ENCODE assay signal across 8 mouse cellular contexts in the genomic region with DNA sequence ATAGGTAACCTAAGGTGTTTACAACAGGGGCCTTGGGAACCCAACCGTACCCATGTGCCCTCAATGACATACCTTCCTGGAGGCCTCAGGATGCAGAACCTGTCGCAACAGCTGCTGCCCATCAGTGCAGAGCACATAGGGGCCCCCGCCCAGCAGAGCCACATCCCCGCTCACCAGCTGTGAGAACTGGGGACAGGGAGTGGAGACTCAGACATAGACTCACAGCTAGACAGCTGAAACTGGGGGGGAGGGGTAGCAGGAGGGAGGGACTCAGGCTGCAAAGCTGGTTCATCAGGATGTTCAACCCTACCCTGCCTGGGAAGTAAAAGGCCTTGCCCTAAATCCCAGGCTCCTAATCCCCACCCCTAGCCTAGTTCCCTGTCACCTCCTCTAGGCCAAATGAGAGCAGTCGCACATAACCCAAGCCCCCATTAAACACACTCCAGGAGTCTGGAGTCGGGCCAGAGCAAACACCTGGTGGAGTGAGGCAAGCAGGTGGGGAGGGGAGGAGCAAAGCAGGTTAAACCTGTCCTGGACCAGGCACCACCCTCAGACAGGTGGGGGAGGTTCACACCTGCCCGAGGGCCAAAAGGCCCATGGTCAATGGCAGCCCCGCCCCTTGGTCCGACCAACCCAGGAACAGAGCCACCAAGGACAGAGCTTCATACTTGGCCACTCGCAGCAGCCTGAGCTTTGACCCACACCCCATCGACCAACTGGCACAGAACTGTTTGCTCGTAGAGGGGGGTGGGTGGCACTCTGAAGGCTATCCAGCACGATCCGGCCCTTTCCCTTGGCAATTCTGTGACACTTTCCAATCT. TPM values are rescaled to one million over a fixed set of nuclear protein-coding genes. Genes with fewer than 3 reads are reported as not detected.
DNase-seq lines count a peak whose midpoint lies in the region; ATAC-seq and TF ChIP-seq lines count a peak whose summit lies in the region.

No protein-coding gene starts in this region.

- peak; percentile 38; the same call in 1 of the 2 replicates for ATAC-seq in midbrain, postnatal 0 days (ENCODE audit: low FRiP score)
- no peak for ATAC-seq in midbrain, embryonic 14.5 days (ENCODE audit: low FRiP score, low TSS enrichment)
- ATAC-seq in liver, postnatal 0 days = peak; percentile 79
- ATAC-seq in erythroid progenitor cell, adult 5-6 weeks (replicated peaks; ENCODE audit: low FRiP score, poor library complexity, severe bottlenecking) = no peak
- no peak for ATAC-seq in midbrain, embryonic 13.5 days

- TF ChIP-seq POLR2A in kidney, adult 2 months (IDR thresholded peaks at IDR 0.05; ENCODE audit: low read depth, low read length) = peak; percentile 67

- H3K4me2 ChIP-seq in midbrain, postnatal 0 days (ENCODE audit: low read depth, low read length, poor library complexity, severe bottlenecking) = no peak overlapping the region
- no peak overlapping the region for H3K4me2 ChIP-seq in midbrain, embryonic 14.5 days (ENCODE audit: low read length)
- peak overlapping the region; percentile 49 for H3K4me2 ChIP-seq in liver, postnatal 0 days (ENCODE audit: low read depth, low read length)
- H3K4me2 ChIP-seq in midbrain, embryonic 13.5 days (replicated peaks) = no peak overlapping the region

- H3K4me3 ChIP-seq in midbrain, postnatal 0 days (ENCODE audit: low read depth, low read length) = no peak overlapping the region
- H3K4me3 ChIP-seq in midbrain, embryonic 14.5 days (replicated peaks; ENCODE audit: low read depth, low read length) = no peak overlapping the region
- peak overlapping the region; percentile 51 for H3K4me3 ChIP-seq in kidney, adult 2 months (ENCODE audit: insufficient read depth, low read depth, low read length)
- peak overlapping the region; percentile 69 for H3K4me3 ChIP-seq in liver, postnatal 0 days (ENCODE audit: low read depth, low read length)
- H3K4me3 ChIP-seq in midbrain, embryonic 13.5 days (replicated peaks) = no peak overlapping the region

- peak; percentile 87 for TF ChIP-seq EP300 in liver, postnatal 0 days (IDR thresholded peaks at IDR 0.05; ENCODE audit: low read depth)

- no peak for DNase-seq in midbrain, postnatal 0 days (ENCODE audit: low spot score)
- DNase-seq in midbrain, embryonic 14.5 days = no peak
- peak; percentile 98 for DNase-seq in kidney, adult 2 months
- peak; percentile 86 for DNase-seq in liver, postnatal 0 days
- DNase-seq in urinary bladder, postnatal 14 days (ENCODE audit: low spot score) = peak; percentile 93
- no peak for DNase-seq in cerebellum, postnatal 4 days (ENCODE audit: low spot score in 2 of 2)

- peaks cover 20% of the 10 kb centered on the region; the same call in 1 of the 2 replicates for H3K4me1 ChIP-seq in midbrain, postnatal 0 days (ENCODE audit: insufficient read depth, low read length)
- peaks cover 22% of the 10 kb centered on the region for H3K4me1 ChIP-seq in midbrain, embryonic 14.5 days (ENCODE audit: control insufficient read depth, insufficient read depth, low read length)
- H3K4me1 ChIP-seq in kidney, adult 2 months (ENCODE audit: control insufficient read depth, insufficient read depth, low read length) = peaks cover 13% of the 10 kb centered on the region; the same call in 1 of the 2 replicates
- H3K4me1 ChIP-seq in liver, postnatal 0 days (ENCODE audit: insufficient read depth) = peaks cover 14% of the 10 kb centered on the region
- H3K4me1 ChIP-seq in midbrain, embryonic 13.5 days (replicated peaks) = peaks cover 29% of the 10 kb centered on the region

- peaks cover 12% of the 10 kb centered on the region for H3K36me3 ChIP-seq in midbrain, postnatal 0 days (ENCODE audit: insufficient read depth, low read length)
- peaks cover 13% of the 10 kb centered on the region for H3K36me3 ChIP-seq in midbrain, embryonic 14.5 days (ENCODE audit: control insufficient read depth, insufficient read depth, low read length)
- H3K36me3 ChIP-seq in kidney, adult 2 months (ENCODE audit: control insufficient read depth, insufficient read depth, low read length) = 0 out of 2 replicates have a peak, but pooled peaks cover 2% of the 10 kb centered on the region
- peaks cover 32% of the 10 kb centered on the region for H3K36me3 ChIP-seq in liver, postnatal 0 days (replicated peaks; ENCODE audit: insufficient read depth, low read length)
- peaks cover 25% of the 10 kb centered on the region for H3K36me3 ChIP-seq in midbrain, embryonic 13.5 days

- TF ChIP-seq CTCF in midbrain, postnatal 0 days (IDR thresholded peaks at IDR 0.05) = no peak
- no peak for TF ChIP-seq CTCF in kidney, adult 2 months (conservative IDR thresholded peaks at IDR 0.05; ENCODE audit: insufficient read depth, insufficient read length, low read depth, low read length)
- no peak for TF ChIP-seq CTCF in liver, postnatal 0 days (IDR thresholded peaks at IDR 0.05; ENCODE audit: low read depth)

- no peak overlapping the region for H3K9ac ChIP-seq in midbrain, postnatal 0 days (replicated peaks; ENCODE audit: low read length, poor library complexity, severe bottlenecking)
- no peak overlapping the region for H3K9ac ChIP-seq in midbrain, embryonic 14.5 days (replicated peaks; ENCODE audit: low read length)
- peak overlapping the region; percentile 86 for H3K9ac ChIP-seq in liver, postnatal 0 days (replicated peaks)
- no peak overlapping the region for H3K9ac ChIP-seq in midbrain, embryonic 13.5 days (replicated peaks)

- 30% methylated on average over 14 of the region's 14 CpGs for WGBS in midbrain, postnatal 0 days
- WGBS in midbrain, embryonic 14.5 days = 25% methylated on average over 14 of the region's 14 CpGs
- WGBS in kidney, adult 2 months = 16% methylated on average over 14 of the region's 14 CpGs
- WGBS in liver, postnatal 0 days (ENCODE audit: insufficient replicate concordance) = 26% methylated on average over 14 of the region's 14 CpGs
- 20% methylated on average over 14 of the region's 14 CpGs for WGBS in midbrain, embryonic 13.5 days

- H3K9me3 ChIP-seq in midbrain, postnatal 0 days (ENCODE audit: low read length) = no peaks in the 10 kb centered on the region
- H3K9me3 ChIP-seq in midbrain, embryonic 14.5 days (ENCODE audit: control insufficient read depth, low read length) = no peaks in the 10 kb centered on the region
- no peaks in the 10 kb centered on the region for H3K9me3 ChIP-seq in liver, postnatal 0 days (ENCODE audit: low read length)
- H3K9me3 ChIP-seq in midbrain, embryonic 13.5 days = no peaks in the 10 kb centered on the region

- H3K27ac ChIP-seq in midbrain, postnatal 0 days (ENCODE audit: low read depth, low read length) = no peak overlapping the region
- no peak overlapping the region for H3K27ac ChIP-seq in midbrain, embryonic 14.5 days (replicated peaks; ENCODE audit: low read depth, low read length)
- H3K27ac ChIP-seq in kidney, adult 2 months (ENCODE audit: insufficient read depth, low read depth, low read length) = peak overlapping the region; percentile 87
- peak overlapping the region; percentile 96 for H3K27ac ChIP-seq in liver, postnatal 0 days (ENCODE audit: low read depth)
- no peak overlapping the region for H3K27ac ChIP-seq in midbrain, embryonic 13.5 days

- peaks cover 41% of the 10 kb centered on the region for H3K27me3 ChIP-seq in midbrain, postnatal 0 days (ENCODE audit: insufficient read depth, low read length)
- H3K27me3 ChIP-seq in midbrain, embryonic 14.5 days (ENCODE audit: control insufficient read depth, insufficient read depth, low read length) = peaks cover 64% of the 10 kb centered on the region
- H3K27me3 ChIP-seq in kidney, adult 2 months (replicated peaks; ENCODE audit: control insufficient read depth, insufficient read depth, low read length) = no peaks in the 10 kb centered on the region
- H3K27me3 ChIP-seq in liver, postnatal 0 days (ENCODE audit: insufficient read depth, low read length) = peaks cover 41% of the 10 kb centered on the region
- H3K27me3 ChIP-seq in midbrain, embryonic 13.5 days = peaks cover 73% of the 10 kb centered on the region

RNA-seq across cellular contexts. Expression of a gene that starts 1.8 kb away (rescaled TPM):
- total RNA-seq in midbrain, postnatal 0 days (2014; rRNA removed) = 0.77 TPM in 1 of 2 replicates, not detected in the other
- polyA plus RNA-seq in midbrain, postnatal 0 days (2015; fragmentation: Nextera tagmentation; extraction: Ambion mirVana) = 0.31 TPM in 1 of 2 replicates, not detected in the other
- 0.25 TPM in 1 of 2 replicates, not detected in the other for polyA plus RNA-seq in midbrain, embryonic 14.5 days (2014; fragmentation: Nextera tagmentation; extraction: Ambion mirVana)
- 31.0 and 34.3 TPM in 2 replicates for polyA plus RNA-seq in kidney, adult 2 months (2012; rRNA removed)
- polyA plus RNA-seq in liver, postnatal 0 days (2015; fragmentation: Nextera tagmentation; extraction: Ambion mirVana) = 24.0 and 26.7 TPM in 2 replicates
- not detected in 2 replicates for total RNA-seq in erythroid progenitor cell, adult 5-6 weeks (2015; ENCODE audit: low replicate concordance)
- 0.08 TPM in 1 of 2 replicates, not detected in the other for total RNA-seq in erythroid progenitor cell, adult 5-6 weeks (2017; ENCODE audit: low replicate concordance)
- 0.09 TPM in 1 of 2 replicates, not detected in the other for polyA plus RNA-seq in midbrain, embryonic 13.5 days (2015; fragmentation: Nextera tagmentation; extraction: Ambion mirVana)

RNA-seq across cellular contexts. Expression of a gene that starts 15.2 kb away (rescaled TPM):
- 21.3 and 22.5 TPM in 2 replicates for total RNA-seq in midbrain, postnatal 0 days (2014; rRNA removed)
- 16.7 and 18.7 TPM in 2 replicates for polyA plus RNA-seq in midbrain, postnatal 0 days (2015; fragmentation: Nextera tagmentation; extraction: Ambion mirVana)
- polyA plus RNA-seq in midbrain, embryonic 14.5 days (2014; fragmentation: Nextera tagmentation; extraction: Ambion mirVana) = 6.5 and 16.0 TPM in 2 replicates
- 9.4 and 10.2 TPM in 2 replicates for polyA plus RNA-seq in kidney, adult 2 months (2012; rRNA removed)
- polyA plus RNA-seq in liver, postnatal 0 days (2015; fragmentation: Nextera tagmentation; extraction: Ambion mirVana) = 7.2 and 7.7 TPM in 2 replicates
- total RNA-seq in erythroid progenitor cell, adult 5-6 weeks (2015; ENCODE audit: low replicate concordance) = 1.7 and 9.4 TPM in 2 replicates
- 4.4 and 8.6 TPM in 2 replicates for total RNA-seq in erythroid progenitor cell, adult 5-6 weeks (2017; ENCODE audit: low replicate concordance)
- polyA plus RNA-seq in midbrain, embryonic 13.5 days (2015; fragmentation: Nextera tagmentation; extraction: Ambion mirVana) = 16.8 and 18.4 TPM in 2 replicates

RNA-seq across cellular contexts. Expression of a gene that starts 33.7 kb away (rescaled TPM):
- 37.1 and 44.3 TPM in 2 replicates for total RNA-seq in midbrain, postnatal 0 days (2014; rRNA removed)
- polyA plus RNA-seq in midbrain, postnatal 0 days (2015; fragmentation: Nextera tagmentation; extraction: Ambion mirVana) = 40.2 and 41.7 TPM in 2 replicates
- polyA plus RNA-seq in midbrain, embryonic 14.5 days (2014; fragmentation: Nextera tagmentation; extraction: Ambion mirVana) = 76.1 and 77.8 TPM in 2 replicates
- polyA plus RNA-seq in kidney, adult 2 months (2012; rRNA removed) = 8.2 and 9.8 TPM in 2 replicates
- 2.6 and 3.2 TPM in 2 replicates for polyA plus RNA-seq in liver, postnatal 0 days (2015; fragmentation: Nextera tagmentation; extraction: Ambion mirVana)
- total RNA-seq in erythroid progenitor cell, adult 5-6 weeks (2015; ENCODE audit: low replicate concordance) = 1.4 and 3.4 TPM in 2 replicates
- 2.0 and 2.2 TPM in 2 replicates for total RNA-seq in erythroid progenitor cell, adult 5-6 weeks (2017; ENCODE audit: low replicate concordance)
- polyA plus RNA-seq in midbrain, embryonic 13.5 days (2015; fragmentation: Nextera tagmentation; extraction: Ambion mirVana) = 76.0 and 81.0 TPM in 2 replicates

Comparison
In these comparisons a context has a peak if more than half of its experiments do, and no peak if none do; other contexts are left out.
1. ATAC-seq: peak in midbrain, postnatal 0 days (single experiment) and liver, postnatal 0 days (single experiment); none in midbrain, embryonic 14.5 days (single experiment), erythroid progenitor cell, adult 5-6 weeks (single experiment) and midbrain, embryonic 13.5 days (single experiment).
2. DNase-seq: peak in kidney, adult 2 months (single experiment), liver, postnatal 0 days (single experiment) and urinary bladder, postnatal 14 days (single experiment); none in midbrain, postnatal 0 days (single experiment), midbrain, embryonic 14.5 days (single experiment) and cerebellum, postnatal 4 days (0 of 2).
3. H3K27ac ChIP-seq: peak in kidney, adult 2 months (single experiment) and liver, postnatal 0 days (single experiment); none in midbrain, postnatal 0 days (single experiment), midbrain, embryonic 14.5 days (single experiment) and midbrain, embryonic 13.5 days (single experiment).
4. H3K4me3 ChIP-seq: peak in kidney, adult 2 months (single experiment) and liver, postnatal 0 days (single experiment); none in midbrain, postnatal 0 days (single experiment), midbrain, embryonic 14.5 days (single experiment) and midbrain, embryonic 13.5 days (single experiment).
5. RNA of a gene that starts 1.8 kb away (polyA plus RNA-seq): 31.0 to 34.3 TPM in kidney, adult 2 months and 24.0 to 26.7 TPM in liver, postnatal 0 days; 0.31 TPM in midbrain, postnatal 0 days, 0.25 TPM in midbrain, embryonic 14.5 days and 0.09 TPM in midbrain, embryonic 13.5 days; every median in the first group is over 10 times any median in the second.